Mouse (Mus musculus) midbrain, postnatal 0 days (tissue): ENCODE measurements around the gene Hpcal1. TPM values are rescaled to one million over a fixed set of nuclear protein-coding genes. Genes with fewer than 3 reads are reported as not detected.

ENCODE experiments used
- ATAC-seq: fragments of 200-750 bp; cut with Nextera tagmentation; 2 replicates; pipeline ENCODE4 v1.8.0; 2017; ENCODE audit warnings: moderate number of reproducible peaks, mild to moderate bottlenecking, moderate TSS enrichment, moderate library complexity; ENCODE audit not compliant: low FRiP score
- DNase-seq: peaks from one replicate; pipeline ENCODE4 v3.0.0-alpha.2; 2015; ENCODE audit warnings: low spot score
- H3K27ac ChIP-seq: fragments of 300-500 bp; sonication (generic); 2 replicates; pipeline ENCODE4 v1.5.1; 2014; ENCODE audit warnings: low read depth, mild to moderate bottlenecking, low read length, mixed read lengths
- H3K27me3 ChIP-seq: fragments of 300-500 bp; sonication (generic); 2 replicates; pipeline ENCODE4 v1.6.1; 2014; ENCODE audit warnings: low read length, control low read depth, mixed read lengths; ENCODE audit not compliant: insufficient read depth
- H3K36me3 ChIP-seq: fragments of 300-500 bp; sonication (generic); 2 replicates; pipeline ENCODE4 v1.6.1; 2014; ENCODE audit warnings: low read length, control low read depth, mixed read lengths; ENCODE audit not compliant: insufficient read depth
- H3K4me1 ChIP-seq: fragments of 300-500 bp; sonication (generic); 2 replicates; pipeline ENCODE4 v1.6.1; 2014; ENCODE audit warnings: mild to moderate bottlenecking, control low read depth, antibody characterized with exemption, low read length, mixed read lengths; ENCODE audit not compliant: insufficient read depth
- H3K4me2 ChIP-seq: fragments of 300-500 bp; sonication (generic); 2 replicates; pipeline ENCODE4 v1.6.1; 2014; ENCODE audit warnings: low read depth, mild to moderate bottlenecking, low read length, mixed read lengths; ENCODE audit not compliant: poor library complexity, severe bottlenecking
- H3K4me3 ChIP-seq: fragments of 300-500 bp; sonication (generic); 2 replicates; pipeline ENCODE4 v1.5.1; 2014; ENCODE audit warnings: low read depth, mild to moderate bottlenecking, low read length, moderate library complexity
- H3K9ac ChIP-seq: fragments of 300-500 bp; sonication (generic); replicated peaks from 2 replicates; pipeline ENCODE4 v1.6.1; 2014; ENCODE audit warnings: mild to moderate bottlenecking, low read length, moderate library complexity, mixed read lengths; ENCODE audit not compliant: poor library complexity, severe bottlenecking
- H3K9me3 ChIP-seq: fragments of 300-500 bp; sonication (generic); 2 replicates; pipeline ENCODE4 v1.6.1; 2016; ENCODE audit warnings: low read length, control low read depth
- CTCF ChIP-seq: IDR thresholded peaks from 2 replicates; pipeline ENCODE4 v1.5.1; 2016; ENCODE audit warnings: antibody characterized with exemption, mild to moderate bottlenecking
- WGBS: fragments of 180-500 bp; shearing (Covaris S2); extraction: QIAGEN DNeasy Blood & Tissue Kit; methylation state at CpG from one replicate; pipeline ENCODE4 v1.1.7; 2014; 5-methylcytosine and 5-hydroxymethylcytosine counted together
- polyA plus RNA-seq: library from polyadenylated mRNA; unstranded; fragments of >200 nt; fragmentation: Nextera tagmentation; extraction: Ambion mirVana; gene quantifications from 2 replicates; pipeline ENCODE4 v1.2.1, GENCODE M21; 2015
- total RNA-seq: library from RNA; depleted of rRNA; stranded (reverse); fragments of >200 nt; gene quantifications from 2 replicates; pipeline ENCODE4 v1.2.3, GENCODE M21; 2014

The Hpcal1 gene
- total and polyA plus RNA-seq, 2 experiments from 2014 or later = 94.0 to 139 TPM

DNA sequence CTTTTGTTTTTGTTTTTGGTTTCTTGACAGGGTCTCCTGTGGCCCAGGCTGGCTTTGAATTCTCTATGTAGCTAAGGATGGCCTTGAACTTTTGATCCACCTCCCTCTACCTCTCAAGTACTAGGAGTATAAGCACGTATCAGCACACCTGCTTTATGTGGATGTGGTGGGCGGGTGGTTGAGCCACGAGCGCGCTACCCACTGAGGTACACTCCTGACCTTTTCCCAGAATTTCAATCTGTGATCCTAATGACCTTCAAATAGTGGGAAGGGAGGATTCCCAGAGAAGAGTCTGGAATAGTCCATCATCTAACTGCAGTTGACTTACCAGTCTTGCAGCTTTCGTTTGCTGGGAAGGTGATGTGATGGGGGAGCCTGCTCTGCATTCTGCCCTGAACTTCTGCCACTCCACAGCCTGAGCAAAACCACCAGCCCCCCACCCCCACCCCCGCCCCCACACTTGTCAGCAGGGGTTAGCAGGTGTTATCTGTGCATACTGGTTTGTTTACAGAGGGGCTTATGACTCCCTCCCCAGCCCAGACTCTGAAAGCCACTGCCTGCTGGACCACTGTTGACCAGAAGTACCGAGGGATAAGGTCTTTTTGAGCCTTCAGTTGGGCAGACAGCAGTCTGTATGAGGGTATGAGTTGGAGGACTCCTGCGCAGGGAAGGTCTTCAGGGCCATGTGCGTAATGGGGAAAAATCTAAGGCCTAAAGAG, 46.4 kb downstream of the Hpcal1 start:
- Histone ChIP-seq H3K4me1 (peaks cover 5% of the 10 kb centered on the region), H3K4me2 (no peak overlapping the region), H3K9ac (no peak overlapping the region), H3K27ac (no peak overlapping the region), H3K27me3 (no peaks in the 10 kb centered on the region), H3K9me3 (no peaks in the 10 kb centered on the region), H3K4me3 (no peak overlapping the region), H3K36me3 (no peaks in the 10 kb centered on the region)
- ATAC-seq (no peak), DNase-seq (no peak)
- no peak for TF ChIP-seq CTCF
- 85% methylated on average over 10 of the region's 10 CpGs for WGBS

GRCm38 (mm10) chr12:17737808-17738207, 47.2 kb downstream of the Hpcal1 start:
- no peak for TF ChIP-seq CTCF
- no peaks in the 10 kb centered on the region for H3K27me3 ChIP-seq
- no peak overlapping the region for H3K4me2 ChIP-seq
- H3K9ac ChIP-seq = no peak overlapping the region
- WGBS = 88% methylated on average over 3 of the region's 3 CpGs
- ATAC-seq (no peak), DNase-seq (no peak)
- H3K36me3 ChIP-seq = no peaks in the 10 kb centered on the region
- H3K4me1 ChIP-seq = peaks cover 13% of the 10 kb centered on the region
- no peak overlapping the region for H3K27ac ChIP-seq
- no peak overlapping the region for H3K4me3 ChIP-seq
- no peaks in the 10 kb centered on the region for H3K9me3 ChIP-seq

GRCm38 (mm10) chr12:17738473-17738872, 47.8 kb downstream of the Hpcal1 start:
- Histone ChIP-seq H3K9ac (no peak overlapping the region), H3K27me3 (no peaks in the 10 kb centered on the region), H3K4me1 (peaks cover 13% of the 10 kb centered on the region), H3K4me2 (no peak overlapping the region), H3K36me3 (no peaks in the 10 kb centered on the region), H3K27ac (no peak overlapping the region), H3K4me3 (no peak overlapping the region), H3K9me3 (no peaks in the 10 kb centered on the region)
- no peak for TF ChIP-seq CTCF
- ATAC-seq = no peak
- no peak for DNase-seq
- WGBS = 53% methylated on average over 6 of the region's 6 CpGs

GRCm38 (mm10) chr12:17740226-17740625, 49.6 kb downstream of the Hpcal1 start:
- Histone ChIP-seq H3K9ac (no peak overlapping the region), H3K27ac (no peak overlapping the region), H3K4me2 (no peak overlapping the region), H3K9me3 (no peaks in the 10 kb centered on the region), H3K27me3 (no peaks in the 10 kb centered on the region), H3K36me3 (no peaks in the 10 kb centered on the region), H3K4me1 (peaks cover 13% of the 10 kb centered on the region), H3K4me3 (no peak overlapping the region)
- no peak for ATAC-seq
- TF ChIP-seq CTCF = no peak
- no peak for DNase-seq
- 95% methylated on average over 1 of the region's 1 CpGs for WGBS

DNA sequence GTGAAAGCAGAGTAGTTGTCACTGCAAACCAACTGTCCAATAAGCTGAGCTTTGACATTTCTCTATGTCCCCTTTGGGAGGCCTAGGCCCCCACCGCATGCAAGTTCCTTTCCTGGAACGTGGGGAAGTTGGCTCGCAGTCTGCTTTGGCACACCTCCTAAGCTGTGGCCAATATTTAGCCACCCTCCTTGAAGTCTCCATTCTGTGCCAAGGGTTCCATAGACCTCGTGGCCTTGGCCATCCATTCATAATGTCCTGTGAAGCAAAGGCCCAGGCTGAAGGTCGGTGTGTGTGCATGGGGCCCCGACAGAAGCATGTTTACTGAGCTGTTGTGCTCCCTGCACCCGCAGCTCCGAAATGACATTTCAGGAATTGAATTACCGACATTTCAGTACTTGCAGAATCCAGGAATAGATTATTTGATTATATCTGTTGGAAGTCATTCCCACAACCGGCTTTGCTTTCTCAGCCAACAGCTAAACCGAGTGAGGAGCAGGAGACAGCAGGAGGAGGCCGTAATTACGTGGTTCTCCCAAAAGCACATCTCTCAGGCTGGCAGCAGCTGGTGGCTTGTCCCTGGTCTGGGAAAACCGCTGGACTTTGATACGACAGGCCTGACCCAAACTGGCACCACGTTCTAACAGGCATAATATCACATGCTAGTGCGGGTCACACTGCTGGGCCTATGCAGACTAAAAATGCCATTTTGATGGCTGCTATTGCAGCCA, 51.1 kb downstream of the Hpcal1 start:
- peak; percentile 71 for DNase-seq
- 54% methylated on average over 17 of the region's 17 CpGs for WGBS
- Histone ChIP-seq H3K4me3 (no peak overlapping the region), H3K4me2 (no peak overlapping the region), H3K27ac (peak overlapping the region; percentile 49), H3K9ac (no peak overlapping the region), H3K27me3 (no peaks in the 10 kb centered on the region), H3K4me1 (peaks cover 16% of the 10 kb centered on the region), H3K9me3 (no peaks in the 10 kb centered on the region), H3K36me3 (no peaks in the 10 kb centered on the region)
- no peak for TF ChIP-seq CTCF
- ATAC-seq = peak; percentile 38; the same call in 1 of the 2 replicates
